Mouse (Mus musculus): ENCODE measurements at regions not wholly inside any gene's neighbourhood (a gene's known extent, or its start where the extent isn't known, plus 50 kb on each side); places are given as distances from the start of the nearest gene placed in this dataset.

DNA sequence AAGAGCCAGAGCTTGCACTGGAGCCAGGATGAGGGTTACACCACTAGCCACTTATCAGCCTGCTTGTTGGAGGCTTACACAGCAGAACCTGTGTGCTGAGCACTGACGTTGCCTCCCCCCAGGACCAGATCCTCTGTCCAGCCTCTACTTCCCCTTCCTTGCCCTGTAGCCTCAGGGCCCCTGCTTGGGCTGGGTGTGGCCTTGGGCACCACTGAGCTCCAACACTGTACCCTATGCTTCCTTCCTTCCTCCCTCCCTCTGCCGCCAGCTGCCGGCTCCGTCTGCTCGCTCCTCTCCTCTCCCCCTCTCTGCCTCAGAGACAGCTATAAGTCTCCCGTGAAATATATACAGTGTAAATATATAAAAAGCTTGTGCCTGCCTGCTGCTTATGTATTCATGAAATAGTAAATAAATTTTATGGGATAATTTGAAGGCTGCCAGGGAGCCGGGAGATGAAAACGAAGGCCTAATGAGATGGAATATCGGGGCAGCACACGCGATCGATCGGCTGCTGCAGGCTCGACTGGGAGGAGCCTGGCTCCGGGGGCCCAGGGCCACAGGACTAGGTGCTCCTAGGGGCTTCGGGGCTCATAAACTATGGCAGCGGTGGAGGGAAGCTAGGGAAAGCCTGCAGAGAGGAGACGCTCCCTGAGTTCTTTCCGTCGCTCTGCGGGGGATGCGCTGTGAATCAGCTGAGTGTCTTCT, 135.6 kb downstream of the Rbm19 start:
- Histone ChIP-seq H3K9ac (replicated peaks) (no peak overlapping the region), H3K4me3 (peak overlapping the region; percentile 9; the same call in 1 of the 2 replicates), H3K4me1 (peaks cover 4% of the 10 kb centered on the region), H3K36me3 (no peaks in the 10 kb centered on the region), H3K9me3 (no peaks in the 10 kb centered on the region), H3K27me3 (peaks cover 91% of the 10 kb centered on the region), H3K27ac (replicated peaks) (peak overlapping the region; percentile 52), H3K4me2 (replicated peaks) (peak overlapping the region; percentile 35)
- no peak for ATAC-seq (ENCODE audit: low FRiP score, low read depth)
- WGBS, result 18% methylated on average over 22 of the region's 22 CpGs

DNA sequence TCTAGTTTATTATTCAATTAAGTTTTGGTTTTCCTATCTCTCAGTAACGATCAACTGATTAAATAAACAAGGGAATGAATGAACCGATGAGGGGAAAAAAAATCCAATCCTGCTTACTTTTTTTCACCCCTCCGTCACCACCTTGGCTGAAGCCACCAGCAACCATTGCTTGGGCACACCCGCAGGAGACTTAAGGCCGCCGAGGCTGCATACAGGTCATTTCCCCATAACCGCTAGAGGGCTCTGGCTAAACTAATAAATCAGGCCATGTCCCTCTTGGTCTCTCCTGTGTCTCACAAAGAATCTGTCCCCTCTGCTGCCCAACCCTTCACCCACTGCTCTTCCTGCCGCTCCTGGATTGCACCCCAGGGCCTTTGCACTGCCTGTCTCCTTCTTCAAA, 136.3 kb downstream of the Rbm19 start:
- no peaks in the 10 kb centered on the region for H3K36me3 ChIP-seq
- H3K4me3 ChIP-seq, result no peak overlapping the region
- ATAC-seq (ENCODE audit: low FRiP score, low read depth), result no peak; the same call in 1 of the 2 replicates
- H3K4me1 ChIP-seq, result peaks cover 4% of the 10 kb centered on the region
- H3K4me2 ChIP-seq (replicated peaks), result no peak overlapping the region
- H3K9me3 ChIP-seq, result no peaks in the 10 kb centered on the region
- H3K27me3 ChIP-seq, result peaks cover 84% of the 10 kb centered on the region
- 10% methylated on average over 8 of the region's 8 CpGs for WGBS
- no peak overlapping the region for H3K9ac ChIP-seq (replicated peaks)
- H3K27ac ChIP-seq (replicated peaks), result no peak overlapping the region

DNA sequence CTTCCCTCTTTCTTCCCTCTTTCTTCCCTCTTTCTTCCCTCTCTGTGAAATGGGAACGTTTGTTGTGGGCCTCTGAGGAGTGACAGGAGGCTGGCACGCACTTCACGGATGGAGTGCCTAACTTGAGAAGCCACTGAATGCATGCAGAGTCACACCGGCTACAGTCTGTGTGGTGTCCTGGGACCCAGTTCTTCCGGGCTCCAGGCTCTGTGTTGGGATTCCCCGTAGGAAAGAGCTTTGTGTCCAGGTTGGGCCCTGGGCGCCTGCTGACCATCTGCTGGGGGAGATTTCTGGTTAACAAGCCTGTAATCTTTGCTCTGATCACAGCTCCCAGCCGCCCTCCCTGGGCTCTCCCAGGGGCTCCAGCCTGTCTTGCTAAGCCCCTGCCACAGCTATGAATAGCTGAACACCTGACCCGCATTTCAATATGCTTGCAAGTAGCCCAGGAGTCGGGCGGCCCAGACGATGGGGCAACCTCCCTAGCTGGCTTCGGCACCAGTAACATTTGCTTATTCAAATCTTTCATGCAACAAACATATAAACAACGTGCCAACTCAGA, 146.5 kb downstream of the Rbm19 start:
- Histone ChIP-seq H3K4me1 (peaks cover 26% of the 10 kb centered on the region), H3K27ac (replicated peaks) (peak overlapping the region; percentile 72), H3K4me2 (replicated peaks) (peak overlapping the region; percentile 11; the same call in 1 of the 2 replicates), H3K9ac (replicated peaks) (no peak overlapping the region), H3K4me3 (no peak overlapping the region), H3K27me3 (peaks cover 95% of the 10 kb centered on the region), H3K9me3 (no peaks in the 10 kb centered on the region), H3K36me3 (no peaks in the 10 kb centered on the region)
- peak; percentile 74; the same call in 1 of the 2 replicates for ATAC-seq (ENCODE audit: low FRiP score, low read depth)
- WGBS, result 20% methylated on average over 14 of the region's 14 CpGs

DNA sequence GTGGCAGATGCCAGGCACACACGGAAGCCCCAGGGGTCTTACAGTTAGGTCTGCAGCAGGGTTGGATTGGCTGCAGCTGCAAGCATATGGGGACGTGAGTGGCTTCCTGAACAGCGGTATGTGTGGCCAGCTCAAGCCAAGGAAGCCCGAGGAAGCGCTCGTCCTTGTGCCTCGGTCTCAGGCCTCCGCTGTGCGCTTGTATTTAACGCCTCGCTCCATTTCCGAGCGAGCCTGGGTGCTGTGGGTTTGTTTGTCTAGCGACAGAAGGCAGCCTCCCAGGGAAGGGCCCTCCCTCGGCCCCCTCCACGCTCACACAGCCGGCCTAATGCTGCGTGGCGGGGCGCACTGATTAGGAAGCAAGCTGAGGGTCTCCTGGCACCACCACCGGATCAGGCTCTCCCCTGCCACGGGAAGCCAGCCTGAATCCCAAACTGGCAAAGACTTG, 153.2 kb downstream of the Rbm19 start:
- H3K9ac ChIP-seq (replicated peaks), result peak overlapping the region; percentile 4; the same call in 1 of the 2 replicates
- H3K27me3 ChIP-seq, result peaks cover 89% of the 10 kb centered on the region
- WGBS, result 9% methylated on average over 22 of the region's 22 CpGs
- ATAC-seq (ENCODE audit: low FRiP score, low read depth), result peak; percentile 55; the same call in 1 of the 2 replicates
- no peaks in the 10 kb centered on the region for H3K36me3 ChIP-seq
- no peaks in the 10 kb centered on the region for H3K9me3 ChIP-seq
- H3K4me1 ChIP-seq, result peaks cover 32% of the 10 kb centered on the region
- H3K4me3 ChIP-seq, result no peak overlapping the region
- peak overlapping the region; percentile 86 for H3K27ac ChIP-seq (replicated peaks)
- H3K4me2 ChIP-seq (replicated peaks), result peak overlapping the region; percentile 21

DNA sequence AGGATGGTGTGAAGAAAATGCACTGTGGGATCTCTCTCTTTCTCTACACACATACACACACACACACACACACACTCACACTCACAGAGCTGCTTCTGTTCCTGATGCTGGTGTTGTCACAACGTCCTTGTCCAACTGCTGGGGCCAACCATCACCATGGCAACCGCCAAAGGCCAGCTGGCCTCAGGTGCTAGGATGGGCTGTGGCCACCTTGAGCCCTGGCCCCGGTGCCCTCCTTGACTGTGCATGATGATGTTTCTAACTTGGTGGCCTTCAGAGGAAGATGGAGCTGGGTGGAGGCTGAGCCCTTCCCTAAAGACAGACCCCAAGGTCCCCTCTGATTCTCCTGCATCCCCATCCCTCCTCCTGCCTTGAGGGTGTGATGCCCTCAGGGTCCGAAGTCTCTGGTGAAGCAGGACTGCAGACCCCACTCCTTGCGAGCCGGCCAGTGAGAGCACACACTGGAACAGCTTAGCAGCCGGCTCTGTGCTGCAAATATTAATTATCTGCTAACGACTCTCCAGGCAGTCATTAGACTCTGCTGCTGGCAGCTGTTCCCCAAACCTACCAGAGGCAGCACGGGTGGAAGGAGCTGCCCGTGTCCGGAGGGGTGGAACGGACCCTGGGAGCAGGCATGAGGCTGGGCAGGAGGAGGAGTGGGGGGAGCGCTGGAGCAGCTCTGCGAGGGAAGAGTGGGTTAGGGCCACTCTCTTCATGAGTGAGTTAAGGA, 154.8 kb downstream of the Rbm19 start:
- no peaks in the 10 kb centered on the region for H3K9me3 ChIP-seq
- H3K4me2 ChIP-seq (replicated peaks), result no peak overlapping the region
- peak; percentile 63 for ATAC-seq (ENCODE audit: low FRiP score, low read depth)
- 0 out of 2 replicates have a peak overlapping the region, but pooled peaks have one; percentile 34 for H3K9ac ChIP-seq (replicated peaks)
- H3K4me3 ChIP-seq, result no peak overlapping the region
- WGBS, result 45% methylated on average over 14 of the region's 14 CpGs
- H3K36me3 ChIP-seq, result no peaks in the 10 kb centered on the region
- H3K4me1 ChIP-seq, result peaks cover 27% of the 10 kb centered on the region
- peak overlapping the region; percentile 76 for H3K27ac ChIP-seq (replicated peaks)
- H3K27me3 ChIP-seq, result peaks cover 73% of the 10 kb centered on the region

DNA sequence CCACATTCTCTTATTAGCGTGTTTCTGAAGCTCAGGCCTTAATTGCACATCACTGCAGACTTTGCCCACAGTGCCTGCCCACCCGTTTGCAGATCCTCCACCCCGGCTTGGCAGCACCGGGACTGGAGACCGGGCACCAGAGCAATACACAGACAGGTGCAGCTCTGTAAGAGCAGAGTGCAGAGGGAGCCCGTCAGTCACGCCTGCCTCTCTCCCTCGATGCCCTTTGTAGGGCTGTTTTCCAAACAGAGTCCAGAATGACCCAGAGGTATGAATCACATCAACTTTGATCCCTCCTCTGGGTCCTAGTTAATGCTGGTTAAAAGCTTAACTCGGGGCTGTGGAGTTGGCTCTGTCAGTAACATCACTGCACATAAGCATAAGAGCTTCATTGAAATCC, 155.3 kb upstream of the Lhx5 start:
- 80% methylated on average over 9 of the region's 9 CpGs for WGBS
- H3K4me2 ChIP-seq (replicated peaks), result no peak overlapping the region
- ATAC-seq (ENCODE audit: low FRiP score, low read depth), result no peak

DNA sequence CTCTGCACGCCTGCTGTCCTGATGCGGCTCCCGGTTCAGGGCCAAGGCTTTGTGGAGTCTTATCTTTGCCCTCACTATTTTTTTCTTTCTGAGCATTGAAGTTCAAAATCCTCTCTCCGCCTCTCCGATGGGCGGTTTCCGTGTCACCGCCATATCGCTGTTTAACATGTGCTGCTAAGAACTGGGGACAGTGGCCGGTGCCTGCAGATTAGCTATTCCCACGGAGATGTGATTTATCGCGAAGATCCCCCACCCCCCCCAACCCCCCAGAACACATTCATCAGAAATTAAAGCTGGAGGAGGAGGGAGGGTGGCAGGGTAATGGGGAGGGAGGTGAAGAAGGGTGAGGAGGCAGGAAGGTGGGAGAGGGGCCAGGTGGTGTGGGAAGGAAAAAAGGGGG, 151.2 kb upstream of the Lhx5 start:
- Histone ChIP-seq H3K4me2 (replicated peaks) (peak overlapping the region; percentile 35; the same call in 1 of the 2 replicates), H3K27me3 (peaks cover 79% of the 10 kb centered on the region), H3K36me3 (no peaks in the 10 kb centered on the region), H3K27ac (replicated peaks) (peak overlapping the region; percentile 72), H3K4me3 (no peak overlapping the region; the same call in 1 of the 2 replicates), H3K9me3 (no peaks in the 10 kb centered on the region), H3K4me1 (peaks cover 31% of the 10 kb centered on the region), H3K9ac (replicated peaks) (no peak overlapping the region)
- under 1% methylated on average over 13 of the region's 13 CpGs for WGBS
- ATAC-seq (ENCODE audit: low FRiP score, low read depth), result no peak

More for the DNA sequence above, 155.3 kb upstream of the Lhx5 start:
- Histone ChIP-seq H3K4me3 (no peak overlapping the region), H3K9me3 (no peaks in the 10 kb centered on the region), H3K27me3 (peaks cover 70% of the 10 kb centered on the region), H3K36me3 (no peaks in the 10 kb centered on the region), H3K27ac (replicated peaks) (no peak overlapping the region), H3K4me1 (peaks cover 24% of the 10 kb centered on the region), H3K9ac (replicated peaks) (no peak overlapping the region)

- H3K4me1 ChIP-seq, result peaks cover 36% of the 10 kb centered on the region
- H3K4me2 ChIP-seq (replicated peaks), result peak overlapping the region; percentile 35
- ATAC-seq (ENCODE audit: low FRiP score, low read depth), result peak; percentile 14; the same call in 1 of the 2 replicates
- peaks cover 87% of the 10 kb centered on the region for H3K27me3 ChIP-seq
- H3K9ac ChIP-seq (replicated peaks), result no peak overlapping the region
- WGBS, result 2% methylated on average over 22 of the region's 22 CpGs
- 0 out of 2 replicates have a peak overlapping the region, but pooled peaks have one; percentile 2 for H3K4me3 ChIP-seq
- H3K9me3 ChIP-seq, result no peaks in the 10 kb centered on the region
- no peaks in the 10 kb centered on the region for H3K36me3 ChIP-seq
- H3K27ac ChIP-seq (replicated peaks), result peak overlapping the region; percentile 72
These were observed 150.4 kb upstream of the Lhx5 start for GRCm38 (mm10) chr5:120280991-120281602.

DNA sequence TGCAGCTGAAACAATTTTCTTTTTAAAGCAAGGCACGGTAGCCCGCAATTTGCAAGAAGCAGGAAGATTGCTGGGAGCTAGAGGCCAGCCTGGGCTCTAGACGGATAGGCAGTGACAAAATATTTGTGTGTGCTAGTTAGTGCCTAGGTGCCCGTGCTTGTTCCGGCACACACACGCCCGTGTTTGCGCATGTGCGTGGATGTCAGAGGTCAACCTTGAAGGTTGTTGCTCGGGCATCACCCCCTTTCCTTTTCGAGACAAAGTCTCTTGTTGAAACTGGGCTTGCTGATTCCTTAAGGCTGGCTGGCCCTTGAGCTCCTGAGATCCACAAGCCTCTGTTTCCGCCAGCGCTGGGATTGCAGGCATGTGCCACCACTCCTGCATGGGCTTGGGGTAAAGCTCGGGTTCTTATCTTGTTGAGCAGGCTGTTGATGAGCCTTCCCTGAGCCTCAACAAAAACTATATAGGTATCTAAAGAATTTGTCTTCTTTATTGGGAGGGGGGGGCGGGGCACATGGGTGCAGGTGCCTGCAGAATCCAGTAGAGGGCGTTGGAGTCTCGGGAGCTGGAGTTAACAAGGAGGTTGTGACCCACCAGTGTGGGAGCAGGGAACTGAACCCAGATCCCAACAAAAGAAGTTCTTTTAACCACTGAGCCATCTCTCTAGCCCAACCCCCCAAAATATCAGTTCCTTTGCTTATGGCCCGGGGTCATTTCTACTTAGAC, 149.5 kb upstream of the Lhx5 start:
- ATAC-seq (ENCODE audit: low FRiP score, low read depth), result no peak
- Histone ChIP-seq H3K4me3 (no peak overlapping the region), H3K27me3 (peaks cover 94% of the 10 kb centered on the region), H3K4me1 (peaks cover 40% of the 10 kb centered on the region), H3K36me3 (no peaks in the 10 kb centered on the region), H3K27ac (replicated peaks) (peak overlapping the region; percentile 72), H3K9ac (replicated peaks) (no peak overlapping the region), H3K9me3 (no peaks in the 10 kb centered on the region), H3K4me2 (replicated peaks) (no peak overlapping the region)
- WGBS, result 32% methylated on average over 18 of the region's 18 CpGs

GRCm38 (mm10) chr5:120284625-120285024, 146.9 kb upstream of the Lhx5 start:
- no peak overlapping the region for H3K9ac ChIP-seq (replicated peaks)
- H3K9me3 ChIP-seq, result 0 out of 2 replicates have a peak, but pooled peaks cover 2% of the 10 kb centered on the region
- no peak for ATAC-seq (ENCODE audit: low FRiP score, low read depth)
- H3K36me3 ChIP-seq, result no peaks in the 10 kb centered on the region
- 41% methylated on average over 6 of the region's 8 CpGs for WGBS
- H3K4me3 ChIP-seq, result no peak overlapping the region
- peak overlapping the region; percentile 83 for H3K27ac ChIP-seq (replicated peaks)
- H3K4me1 ChIP-seq, result peaks cover 57% of the 10 kb centered on the region
- peaks cover 81% of the 10 kb centered on the region for H3K27me3 ChIP-seq
- no peak overlapping the region; the same call in 1 of the 2 replicates for H3K4me2 ChIP-seq (replicated peaks)

- Histone ChIP-seq H3K4me1 (peaks cover 53% of the 10 kb centered on the region), H3K36me3 (no peaks in the 10 kb centered on the region), H3K27me3 (peaks cover 81% of the 10 kb centered on the region), H3K27ac (replicated peaks) (peak overlapping the region; percentile 83), H3K9ac (replicated peaks) (0 out of 2 replicates have a peak overlapping the region, but pooled peaks have one; percentile 7), H3K4me3 (no peak overlapping the region), H3K9me3 (0 out of 2 replicates have a peak, but pooled peaks cover 6% of the 10 kb centered on the region), H3K4me2 (replicated peaks) (no peak overlapping the region; the same call in 1 of the 2 replicates)
- WGBS, result 9% methylated on average over 9 of the region's 9 CpGs
- peak; percentile 27; the same call in 1 of the 2 replicates for ATAC-seq (ENCODE audit: low FRiP score, low read depth)
These were observed 146.5 kb upstream of the Lhx5 start for GRCm38 (mm10) chr5:120285036-120285435.
